Mouse (Mus musculus): ENCODE measurements at regions not wholly inside any gene's neighbourhood (a gene's known extent, or its start where the extent isn't known, plus 50 kb on each side); places are given as distances from the start of the nearest gene placed in this dataset.
A peak's percentile ranks its signal among the peaks of the same experiment; 100 is the strongest.

GRCm38 (mm10) chr1:60665329-60665728 is 51.3 kb upstream of the Cd28 start:
- DNase-seq (ENCODE audit: low spot score) = no peak

GRCm38 (mm10) chr1:60662301-60662986 is 54.2 kb upstream of the Cd28 start:
- no peak for DNase-seq (ENCODE audit: low spot score)

GRCm38 (mm10) chr1:60661857-60662256 is 54.7 kb upstream of the Cd28 start:
- no peak for DNase-seq (ENCODE audit: low spot score)

GRCm38 (mm10) chr1:60659604-60660003 is 57.0 kb upstream of the Cd28 start:
- no peak for DNase-seq (ENCODE audit: low spot score)

DNA sequence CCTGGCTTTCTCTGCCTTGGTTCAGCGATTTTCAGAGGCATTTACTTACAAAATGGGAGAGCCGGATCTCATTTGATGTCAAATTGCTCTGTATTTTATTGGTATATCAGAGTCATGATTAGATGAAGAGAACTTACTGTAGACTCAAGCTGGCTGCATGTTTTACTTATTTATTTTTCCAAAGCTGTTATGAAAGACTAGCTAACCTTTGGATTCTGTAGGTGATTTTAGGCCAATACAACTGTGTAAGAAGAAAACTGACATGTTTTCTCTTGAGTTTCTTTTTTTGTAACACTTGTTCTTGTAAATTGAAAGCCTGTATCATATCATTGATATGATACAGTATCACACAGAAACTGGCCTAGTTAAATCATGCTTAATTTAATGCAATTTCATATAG is 57.6 kb upstream of the Cd28 start:
- DNase-seq (ENCODE audit: low spot score) = no peak

- no peak for DNase-seq (ENCODE audit: low spot score)
These were observed 58.2 kb upstream of the Cd28 start for GRCm38 (mm10) chr1:60658383-60658782.

GRCm38 (mm10) chr1:60657511-60657910 is 59.1 kb upstream of the Cd28 start:
- DNase-seq (ENCODE audit: low spot score) = no peak

DNA sequence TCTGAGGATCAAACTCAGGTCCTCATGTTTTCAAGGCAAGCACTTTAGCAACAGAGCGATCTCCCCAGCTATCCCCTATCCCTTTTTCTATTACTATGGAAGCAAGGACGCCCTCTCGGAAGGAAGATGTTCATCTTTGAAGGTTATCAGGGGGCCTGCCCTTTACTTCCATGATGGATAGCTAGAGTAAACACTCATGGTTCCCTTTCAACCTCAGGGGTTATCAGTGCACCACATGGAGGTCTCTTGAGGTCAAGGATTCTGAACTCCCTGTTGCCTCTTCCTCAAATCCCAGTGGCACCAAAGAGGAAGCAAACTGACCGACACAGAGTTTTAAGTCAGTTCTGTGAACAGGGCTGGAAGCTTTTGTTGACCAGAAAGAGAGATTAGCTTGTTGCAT is 59.6 kb upstream of the Cd28 start:
- no peak for DNase-seq (ENCODE audit: low spot score)

DNA sequence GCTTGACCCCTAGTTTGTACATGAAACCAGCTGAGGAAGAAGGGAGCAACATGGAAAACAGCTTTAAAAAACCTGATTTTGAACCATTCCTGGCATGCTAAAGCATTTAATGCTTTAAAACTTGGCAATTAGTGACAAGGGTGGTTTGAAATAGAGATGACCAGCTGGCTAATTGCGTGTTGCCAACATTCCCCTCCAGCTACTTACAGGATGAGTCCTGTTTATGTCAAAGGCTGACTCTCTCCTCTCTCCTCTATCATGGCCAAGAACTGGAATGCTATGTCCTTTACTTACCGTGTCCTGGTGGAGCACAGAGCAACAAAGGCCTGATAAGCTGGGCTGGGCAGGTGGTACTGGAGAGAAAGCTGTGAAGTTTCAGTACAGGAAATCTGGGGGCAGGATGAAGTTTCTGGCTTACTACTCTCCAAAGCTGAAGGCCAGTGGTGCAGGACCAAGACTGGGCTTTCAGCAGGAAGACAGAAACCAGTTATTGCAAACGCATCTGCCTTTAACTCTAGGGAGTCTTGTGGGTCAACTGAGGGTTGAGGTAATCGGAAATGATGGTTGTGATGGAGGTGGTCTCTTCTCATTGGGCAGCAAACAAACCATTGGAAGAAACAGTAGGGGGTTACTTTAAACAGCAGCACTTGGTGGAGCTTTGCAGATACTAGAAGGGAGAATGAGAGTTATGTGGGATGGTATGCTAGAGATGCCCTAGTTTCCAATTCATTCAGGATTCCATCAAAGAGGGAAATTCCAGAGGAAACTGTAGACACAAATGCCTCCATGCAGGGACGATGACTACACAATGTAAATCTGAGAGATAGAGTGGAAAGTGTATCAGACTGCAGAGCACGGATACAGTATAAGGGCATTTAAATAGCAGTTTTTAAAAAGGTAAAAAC is 60.7 kb upstream of the Cd28 start:
- DNase-seq (ENCODE audit: low spot score) = no peak

DNA sequence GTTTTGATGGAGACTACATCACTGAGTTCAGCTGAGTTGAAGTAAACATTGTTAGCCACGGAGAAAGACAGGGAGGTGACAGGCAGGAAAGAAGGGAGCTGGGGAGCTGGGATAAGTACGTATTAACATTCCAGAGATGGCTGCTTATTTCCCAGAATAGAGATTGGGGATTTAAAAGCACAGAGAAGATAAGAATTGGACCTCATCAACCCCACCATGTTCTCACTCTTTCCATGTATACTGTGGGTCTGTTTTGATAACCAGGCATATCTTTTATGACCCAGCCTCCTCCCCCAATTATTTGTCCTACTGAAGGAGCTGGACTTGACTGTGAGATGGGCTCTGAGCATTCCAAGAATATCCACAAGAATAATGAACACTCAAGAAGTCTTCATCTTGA is 61.4 kb upstream of the Cd28 start:
- DNase-seq (ENCODE audit: low spot score) = no peak

GRCm38 (mm10) chr1:60652570-60653011 is 64.0 kb upstream of the Cd28 start:
- peak; percentile 34 for DNase-seq (ENCODE audit: low spot score)

DNA sequence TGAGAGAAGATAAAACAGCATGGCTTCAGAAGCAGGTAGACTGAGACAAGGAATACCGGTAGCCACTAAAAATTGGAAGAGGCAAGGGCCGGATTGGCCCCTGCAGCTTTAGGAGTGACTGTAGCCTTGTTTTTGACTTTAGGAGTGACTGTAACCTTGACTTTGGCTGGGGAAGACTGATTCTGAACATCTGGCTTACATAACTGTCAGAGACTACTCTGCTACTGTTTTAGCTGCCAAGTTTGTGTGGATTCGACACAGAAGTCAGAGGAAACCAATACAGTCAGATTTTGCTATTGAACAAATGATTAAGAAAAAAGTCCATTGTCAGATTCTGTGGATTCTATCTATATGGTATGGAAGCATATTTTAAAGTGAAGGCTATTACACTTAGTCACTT is 66.4 kb upstream of the Cd28 start:
- no peak for DNase-seq (ENCODE audit: low spot score)

GRCm38 (mm10) chr1:60649303-60649850 is 67.2 kb upstream of the Cd28 start:
- no peak for DNase-seq (ENCODE audit: low spot score)

DNA sequence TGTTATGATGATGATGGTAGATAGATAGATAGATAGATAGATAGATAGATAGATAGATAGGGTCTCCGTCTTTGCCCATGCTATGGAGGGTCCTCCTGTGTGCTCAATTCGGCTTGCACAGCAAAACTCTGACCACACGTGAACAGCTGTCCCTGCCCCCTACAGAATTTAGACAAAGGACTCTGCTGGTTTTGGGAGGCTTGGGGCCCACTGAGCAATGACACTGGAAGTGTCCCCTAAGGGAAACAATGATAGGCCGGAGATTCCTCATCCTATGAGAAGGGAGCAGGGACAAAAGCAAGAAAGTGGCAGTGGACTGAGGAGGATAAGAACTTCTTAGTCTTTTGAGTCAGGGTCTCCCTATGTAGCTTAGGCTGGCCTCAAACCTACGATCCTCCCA is 69.8 kb upstream of the Cd28 start:
- DNase-seq (ENCODE audit: low spot score) = no peak

GRCm38 (mm10) chr1:60646174-60646573 is 70.4 kb upstream of the Cd28 start:
- no peak for DNase-seq (ENCODE audit: low spot score)

GRCm38 (mm10) chr1:60645176-60645575 is 71.4 kb upstream of the Cd28 start:
- no peak for DNase-seq (ENCODE audit: low spot score)

DNA sequence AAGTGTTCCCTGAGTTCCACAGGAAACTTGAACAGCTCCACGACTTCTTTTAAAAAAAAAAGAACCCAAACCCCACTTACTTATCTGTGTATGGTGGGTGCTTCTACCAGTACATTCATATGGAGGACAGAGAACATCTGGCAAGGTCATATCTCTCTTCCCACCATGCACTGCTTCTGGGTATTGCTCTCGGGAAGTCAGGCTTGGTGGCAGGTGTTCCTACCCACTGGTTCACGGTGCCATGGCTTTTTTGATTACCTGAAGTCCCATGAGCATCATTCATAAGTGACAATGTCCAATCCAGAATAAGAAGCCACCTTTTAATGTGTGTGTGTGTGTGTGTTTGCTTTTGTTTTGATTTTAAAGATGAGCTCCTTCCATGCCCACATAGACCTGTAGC is 73.8 kb upstream of the Cd28 start:
- no peak for DNase-seq (ENCODE audit: low spot score)

DNA sequence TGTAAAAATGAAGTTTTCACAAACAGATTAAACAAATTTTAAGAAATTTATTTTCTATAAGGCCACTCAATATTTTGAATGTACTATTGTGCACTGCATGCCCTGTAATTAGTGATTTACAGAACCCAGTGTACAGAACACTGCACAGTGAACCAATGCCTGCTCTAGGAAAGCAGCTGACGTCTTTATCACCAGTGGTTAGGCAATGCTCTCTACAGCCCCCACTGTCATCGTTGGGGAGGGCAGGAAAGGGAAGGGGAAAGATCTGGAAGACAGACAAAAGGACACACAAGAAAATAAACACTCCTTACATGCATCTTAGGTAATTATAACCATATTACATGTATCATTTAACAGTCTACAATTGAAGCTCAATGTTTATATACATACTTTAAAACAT is 74.4 kb upstream of the Cd28 start:
- no peak for DNase-seq (ENCODE audit: low spot score)

DNA sequence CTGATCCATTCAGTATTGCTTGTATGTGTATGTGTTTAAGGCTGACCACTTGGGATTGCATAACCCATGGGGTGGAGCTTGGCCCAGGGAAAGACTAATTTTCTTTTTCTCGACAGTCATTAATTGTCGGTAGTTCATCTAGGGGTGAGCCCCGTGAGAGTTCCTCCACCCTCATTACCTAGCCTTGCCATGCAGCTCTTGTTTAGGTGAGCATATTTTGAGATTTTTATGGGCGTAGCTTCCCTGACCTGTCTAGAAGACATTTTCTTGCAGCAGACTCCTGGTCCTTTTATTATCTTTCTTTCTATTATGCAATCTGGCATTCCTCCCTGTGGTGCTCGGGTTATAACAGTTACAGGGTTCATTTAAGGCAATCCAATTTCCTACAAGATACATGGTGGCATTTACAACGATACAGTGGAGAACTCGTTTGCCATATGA is 74.4 kb upstream of the Raph1 start:
- no peak for DNase-seq (ENCODE audit: low spot score)

DNA sequence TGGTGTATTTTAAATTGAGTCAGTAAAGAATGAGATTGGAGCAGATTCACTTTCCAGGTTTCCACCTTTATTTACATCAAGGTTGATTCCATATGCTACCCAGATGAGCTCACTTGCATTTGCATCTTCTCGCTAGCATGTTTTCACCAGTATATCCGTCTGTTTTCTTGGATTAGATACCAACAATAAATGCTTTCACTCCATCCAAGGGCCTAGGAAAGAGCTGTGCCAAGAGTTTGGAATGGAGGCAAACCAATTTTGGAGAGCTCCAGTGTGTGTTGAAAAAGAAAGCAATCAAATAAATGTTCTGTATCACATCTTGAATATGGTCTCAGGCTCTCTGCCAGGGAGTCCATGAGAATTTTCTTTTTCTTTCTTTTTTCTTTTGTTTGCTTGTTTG is 72.6 kb upstream of the Raph1 start:
- no peak for DNase-seq (ENCODE audit: low spot score)

DNA sequence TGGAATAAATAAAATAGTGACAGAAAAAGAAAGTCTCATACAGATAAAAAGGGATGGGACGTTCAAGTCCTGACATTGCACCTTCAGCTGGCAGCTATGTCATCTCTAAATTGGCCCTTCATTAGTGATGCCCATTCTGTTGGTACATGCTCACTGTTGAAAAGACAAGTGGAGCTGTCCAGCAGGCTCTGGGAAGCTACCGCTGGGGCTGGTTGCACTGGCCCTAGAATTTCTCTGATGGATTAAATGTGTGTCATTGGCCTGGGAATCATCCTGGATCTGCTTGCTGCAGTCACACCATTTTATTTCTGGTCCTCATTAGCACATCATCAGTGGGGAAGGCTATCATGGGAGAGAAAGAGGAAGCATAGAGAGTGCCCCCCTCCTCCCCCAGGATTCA is 72.2 kb upstream of the Raph1 start:
- no peak for DNase-seq (ENCODE audit: low spot score)

- DNase-seq (ENCODE audit: low spot score) = no peak
These were observed 70.0 kb upstream of the Raph1 start for GRCm38 (mm10) chr1:60636802-60637452.
